Mouse (Mus musculus) embryonic facial prominence, embryonic 10.5 days (tissue): ENCODE data around the gene Hyal1. TPM values are rescaled to one million over a fixed set of nuclear protein-coding genes. Genes with fewer than 3 reads are reported as not detected.
A peak's percentile ranks its signal among the peaks of the same experiment; 100 is the strongest.
"Not testable (repeated sequence)": the region's sequence is repeated elsewhere in the genome, so short reads cannot be mapped to it uniquely, and the experiment has no call there.

Experiments
- DNase-seq: peaks from one replicate; pipeline ENCODE4 v3.0.0-alpha.2; 2017; ENCODE audit warnings: low spot score
- H3K27ac ChIP-seq: fragments of 300-500 bp; sonication (generic); replicated peaks from 2 replicates; pipeline ENCODE4 v1.5.1; 2016; ENCODE audit warnings: mild to moderate bottlenecking
- H3K27me3 ChIP-seq: fragments of 300-500 bp; sonication (generic); replicated peaks from 2 replicates; pipeline ENCODE4 v1.6.1; 2016; ENCODE audit warnings: low read depth, mild to moderate bottlenecking; ENCODE audit not compliant: poor library complexity, severe bottlenecking
- H3K36me3 ChIP-seq: fragments of 300-500 bp; sonication (generic); replicated peaks from 2 replicates; pipeline ENCODE4 v1.6.1; 2016; ENCODE audit warnings: mild to moderate bottlenecking, moderate library complexity
- H3K4me1 ChIP-seq: fragments of 300-500 bp; sonication (generic); 2 replicates; pipeline ENCODE4 v1.6.1; 2016
- H3K4me3 ChIP-seq: fragments of 300-500 bp; sonication (generic); 2 replicates; pipeline ENCODE4 v1.5.1; 2016; ENCODE audit warnings: mild to moderate bottlenecking, moderate library complexity
- H3K9me3 ChIP-seq: fragments of 300-500 bp; sonication (generic); 2 replicates; pipeline ENCODE4 v1.6.1; 2016; ENCODE audit warnings: mild to moderate bottlenecking
- WGBS: fragments of 180-500 bp; shearing (Covaris S2); methylation state at CpG from one replicate; pipeline ENCODE4 v1.1.7; 2016; 5-methylcytosine and 5-hydroxymethylcytosine counted together
- polyA plus RNA-seq: library from polyadenylated mRNA; unstranded; fragments of >200 nt; fragmentation: Nextera tagmentation; extraction: Ambion mirVana; gene quantifications from 2 replicates; pipeline ENCODE4 v1.2.1, GENCODE M21; 2016

Hyal1 gene
- polyA plus RNA-seq, 1 experiment from 2014 or later = 9.1 TPM

DNA sequence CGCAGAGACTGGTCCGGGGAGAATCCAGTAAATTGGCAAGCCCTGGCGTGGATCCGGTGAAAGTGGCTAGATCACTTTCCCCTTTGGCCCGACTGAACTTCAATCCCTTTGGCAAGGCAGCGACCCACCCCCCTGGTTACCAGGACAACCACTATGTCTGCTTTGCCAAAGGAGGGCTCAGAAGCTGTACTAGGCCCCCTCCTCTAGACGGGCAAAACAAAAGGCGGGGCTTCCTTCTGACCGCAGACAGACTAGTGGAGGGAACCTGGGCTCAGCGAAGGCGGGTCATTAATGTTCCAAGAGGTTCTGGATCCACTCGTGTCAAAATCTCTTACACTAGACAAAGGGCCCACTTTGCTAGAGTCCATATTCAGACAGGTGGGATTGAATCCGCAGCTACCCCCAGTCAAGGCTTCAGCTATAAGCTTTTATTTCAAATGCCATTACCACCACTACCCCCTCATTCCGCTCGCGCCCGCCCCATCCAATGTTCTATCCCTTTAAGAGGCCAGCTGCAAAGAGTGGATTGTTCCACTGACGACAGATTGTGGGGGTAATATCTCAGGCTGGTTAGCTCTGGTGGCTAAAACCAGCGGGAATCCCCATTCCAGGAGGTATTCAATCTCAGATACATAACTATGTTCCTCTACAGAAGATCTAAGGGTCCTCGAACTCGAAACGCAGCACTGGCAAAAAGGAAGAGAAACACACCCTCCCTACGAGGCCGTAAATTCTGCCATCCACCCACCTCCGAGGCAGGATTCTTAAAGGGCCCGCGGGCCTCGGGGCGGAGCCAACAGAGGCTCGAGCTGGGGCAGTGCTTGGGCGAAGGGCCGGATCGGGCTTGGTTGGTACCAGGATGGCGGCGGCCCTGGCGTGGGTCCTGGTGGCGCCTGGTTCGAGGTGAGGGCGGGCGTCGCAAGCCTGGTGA lies 8.1 kb upstream of the Hyal1 start:
- Histone ChIP-seq H3K27me3 (no peaks in the 10 kb centered on the region), H3K4me1 (peaks cover 74% of the 10 kb centered on the region), H3K4me3 (peak overlapping the region; percentile 79), H3K27ac (peak overlapping the region; percentile 95), H3K9me3 (no peaks in the 10 kb centered on the region), H3K36me3 (peaks cover 59% of the 10 kb centered on the region)
- under 1% methylated on average over 41 of the region's 41 CpGs for WGBS
- DNase-seq = peak; percentile 91

DNA sequence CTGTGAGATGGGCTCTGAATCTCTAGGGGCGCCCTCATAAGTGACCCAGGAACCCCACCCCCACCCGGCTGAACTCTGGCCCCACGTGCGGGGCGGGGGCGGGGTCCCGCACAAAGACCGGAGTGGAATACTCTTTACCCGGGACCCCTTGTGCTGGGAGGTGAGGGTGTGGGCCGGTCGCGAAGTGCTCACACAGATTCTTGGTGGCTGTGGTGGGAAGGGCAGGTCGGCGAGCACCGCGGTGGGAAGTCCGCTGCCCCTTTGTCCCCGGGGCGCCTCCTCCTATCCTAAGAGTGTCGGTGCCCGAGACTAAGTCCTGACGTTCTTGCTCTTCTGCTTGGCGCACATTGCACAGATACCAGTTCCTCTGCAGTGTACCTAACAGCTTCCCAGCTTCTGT lies 7.5 kb upstream of the Hyal1 start:
- Histone ChIP-seq H3K9me3 (no peaks in the 10 kb centered on the region), H3K27ac (peak overlapping the region; percentile 95), H3K4me3 (peak overlapping the region; percentile 79), H3K36me3 (peaks cover 65% of the 10 kb centered on the region), H3K4me1 (peaks cover 67% of the 10 kb centered on the region), H3K27me3 (no peaks in the 10 kb centered on the region)
- no peak for DNase-seq
- WGBS = 0% methylated on average over 23 of the region's 23 CpGs

DNA sequence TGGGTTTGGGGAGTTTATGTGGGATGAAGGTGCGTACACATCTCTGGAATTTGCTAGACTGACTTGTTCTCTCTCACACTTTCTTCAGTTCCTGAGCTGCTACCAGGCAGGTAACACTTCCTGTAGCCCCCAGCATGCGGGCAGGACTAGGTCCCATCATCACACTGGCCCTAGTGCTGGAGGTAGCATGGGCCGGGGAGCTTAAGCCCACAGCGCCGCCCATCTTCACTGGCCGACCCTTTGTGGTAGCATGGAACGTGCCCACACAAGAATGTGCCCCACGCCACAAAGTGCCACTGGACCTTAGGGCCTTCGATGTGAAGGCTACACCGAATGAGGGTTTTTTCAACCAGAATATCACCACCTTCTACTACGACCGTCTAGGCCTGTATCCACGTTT lies 6.7 kb upstream of the Hyal1 start:
- peaks cover 65% of the 10 kb centered on the region for H3K36me3 ChIP-seq
- H3K27ac ChIP-seq = peak overlapping the region; percentile 95
- peak overlapping the region; percentile 79 for H3K4me3 ChIP-seq
- H3K4me1 ChIP-seq = peaks cover 60% of the 10 kb centered on the region
- peak; percentile 30 for DNase-seq
- 66% methylated on average over 13 of the region's 13 CpGs for WGBS
- H3K27me3 ChIP-seq = no peaks in the 10 kb centered on the region
- no peaks in the 10 kb centered on the region for H3K9me3 ChIP-seq

GRCm38 (mm10) chr9:107570845-107571244 lies 5.9 kb upstream of the Hyal1 start:
- peaks cover 58% of the 10 kb centered on the region for H3K4me1 ChIP-seq
- no peaks in the 10 kb centered on the region for H3K9me3 ChIP-seq
- 94% methylated on average over 21 of the region's 21 CpGs for WGBS
- peaks cover 62% of the 10 kb centered on the region for H3K36me3 ChIP-seq
- no peak for DNase-seq
- peak overlapping the region; percentile 95; the same call in 1 of the 2 replicates for H3K27ac ChIP-seq
- peak overlapping the region; percentile 79 for H3K4me3 ChIP-seq
- H3K27me3 ChIP-seq = no peaks in the 10 kb centered on the region

- H3K36me3 ChIP-seq = peaks cover 54% of the 10 kb centered on the region
- H3K4me1 ChIP-seq = peaks cover 58% of the 10 kb centered on the region
- peak overlapping the region; percentile 79 for H3K4me3 ChIP-seq
- no peak for DNase-seq
- no peaks in the 10 kb centered on the region for H3K9me3 ChIP-seq
- no peaks in the 10 kb centered on the region for H3K27me3 ChIP-seq
- 93% methylated on average over 22 of the region's 22 CpGs for WGBS
- no peak overlapping the region for H3K27ac ChIP-seq
These were observed 5.0 kb upstream of the Hyal1 start for GRCm38 (mm10) chr9:107571534-107572326.

- peaks cover 58% of the 10 kb centered on the region for H3K4me1 ChIP-seq
- H3K4me3 ChIP-seq = peak overlapping the region; percentile 79; the same call in 1 of the 2 replicates
- WGBS = 92% methylated on average over 2 of the region's 2 CpGs
- DNase-seq = no peak
- H3K36me3 ChIP-seq = peaks cover 54% of the 10 kb centered on the region
- no peak overlapping the region for H3K27ac ChIP-seq
- no peaks in the 10 kb centered on the region for H3K27me3 ChIP-seq
- no peaks in the 10 kb centered on the region for H3K9me3 ChIP-seq
These were observed 4.4 kb upstream of the Hyal1 start for GRCm38 (mm10) chr9:107572327-107572662.

- not testable (repeated sequence) for H3K27ac ChIP-seq, H3K9me3 ChIP-seq, H3K4me3 ChIP-seq, DNase-seq, H3K27me3 ChIP-seq
- Histone ChIP-seq H3K4me1 (peaks cover 61% of the 10 kb centered on the region), H3K36me3 (peaks cover 54% of the 10 kb centered on the region)
- WGBS = 81% methylated on average over 6 of the region's 6 CpGs
These were observed 3.0 kb upstream of the Hyal1 start for GRCm38 (mm10) chr9:107573774-107574173.

GRCm38 (mm10) chr9:107575579-107576356 lies 959 bp upstream of the Hyal1 start:
- DNase-seq = peak; percentile 58
- H3K27ac ChIP-seq = peak overlapping the region; percentile 86
- H3K36me3 ChIP-seq = peaks cover 50% of the 10 kb centered on the region
- peak overlapping the region; percentile 59 for H3K4me3 ChIP-seq
- 79% methylated on average over 14 of the region's 14 CpGs for WGBS
- H3K4me1 ChIP-seq = peaks cover 70% of the 10 kb centered on the region
- no peaks in the 10 kb centered on the region for H3K9me3 ChIP-seq
- no peaks in the 10 kb centered on the region for H3K27me3 ChIP-seq

- no peaks in the 10 kb centered on the region for H3K27me3 ChIP-seq
- no peak overlapping the region for H3K27ac ChIP-seq
- 95% methylated on average over 10 of the region's 10 CpGs for WGBS
These were observed 1.1 kb downstream of the Hyal1 start for GRCm38 (mm10) chr9:107577871-107578270.

DNA sequence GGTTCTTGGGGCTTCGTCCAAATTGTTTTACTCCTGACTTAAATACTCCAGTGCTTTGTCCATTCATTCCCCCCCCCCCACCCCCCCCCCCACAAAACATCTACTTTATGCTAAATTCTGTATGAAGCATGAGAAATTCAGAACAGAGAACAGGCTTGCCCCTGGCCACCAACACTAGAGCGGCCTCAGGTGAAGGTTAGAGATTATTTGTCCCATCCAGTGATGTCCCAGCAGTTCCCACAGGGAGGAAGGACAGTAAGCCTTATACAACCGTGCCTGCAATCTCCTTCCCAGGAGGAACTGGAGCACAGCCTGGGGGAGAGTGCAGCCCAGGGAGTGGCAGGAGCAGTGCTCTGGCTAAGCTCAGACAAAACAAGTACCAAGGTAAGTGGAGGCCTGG lies 1.9 kb downstream of the Hyal1 start, which contains the start of gene Naa80:
Gene Naa80 (plus strand): TSS at position 301 of the 400 bp plus-strand sequence.
- DNase-seq = no peak
- peaks cover 35% of the 10 kb centered on the region for H3K36me3 ChIP-seq
- H3K4me1 ChIP-seq = peaks cover 75% of the 10 kb centered on the region
- H3K27me3 ChIP-seq = no peaks in the 10 kb centered on the region
- H3K27ac ChIP-seq = peak within 1 kb of the TSS; percentile 93; the same call in 1 of the 2 replicates
- WGBS = 75% methylated on average over 3 of the region's 3 CpGs
- H3K9me3 ChIP-seq = no peaks in the 10 kb centered on the region
- peak within 1 kb of the TSS; percentile 77 for H3K4me3 ChIP-seq

More at GRCm38 (mm10) chr9:107577871-107578270, 1.1 kb downstream of the Hyal1 start:
- Histone ChIP-seq H3K36me3 (peaks cover 35% of the 10 kb centered on the region), H3K4me3 (peak overlapping the region; percentile 59), H3K9me3 (no peaks in the 10 kb centered on the region), H3K4me1 (peaks cover 75% of the 10 kb centered on the region)
- no peak for DNase-seq

DNA sequence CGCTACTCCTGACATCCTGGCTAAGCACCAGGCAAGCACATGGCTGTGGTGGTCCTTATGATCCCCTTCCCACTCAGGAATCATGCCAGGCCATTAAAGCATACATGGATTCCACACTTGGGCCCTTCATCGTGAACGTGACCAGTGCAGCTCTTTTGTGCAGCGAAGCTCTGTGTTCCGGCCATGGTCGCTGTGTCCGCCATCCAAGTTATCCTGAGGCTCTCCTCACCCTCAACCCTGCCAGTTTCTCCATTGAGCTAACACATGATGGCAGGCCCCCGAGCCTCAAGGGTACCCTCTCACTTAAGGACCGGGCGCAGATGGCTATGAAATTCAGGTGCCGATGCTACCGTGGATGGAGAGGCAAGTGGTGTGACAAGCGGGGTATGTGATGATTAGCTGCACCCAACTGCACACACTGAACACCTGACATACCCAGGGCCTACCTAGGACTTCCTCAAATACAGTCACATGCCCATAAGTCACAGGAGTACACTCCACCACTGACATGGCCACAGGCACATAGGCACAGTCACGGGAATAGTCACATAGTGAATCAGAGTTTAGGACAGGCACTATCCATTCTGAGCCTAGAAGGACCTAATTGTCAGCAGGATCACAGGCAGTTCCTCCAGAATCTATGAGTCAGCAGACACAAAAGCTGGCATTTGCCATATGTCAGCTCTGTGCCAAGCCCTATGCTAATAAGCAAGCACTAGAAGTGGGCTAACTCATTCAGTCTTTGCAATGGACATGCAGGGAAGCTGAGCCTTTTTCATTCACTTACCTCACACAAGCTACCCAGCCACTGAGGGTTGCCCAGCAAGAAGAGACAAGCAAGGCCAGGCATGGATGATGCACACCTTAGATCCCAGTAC lies 2.5 kb downstream of the Hyal1 start:
- Histone ChIP-seq H3K9me3 (no peaks in the 10 kb centered on the region), H3K27me3 (no peaks in the 10 kb centered on the region), H3K27ac (peak overlapping the region; percentile 93; the same call in 1 of the 2 replicates), H3K4me3 (peak overlapping the region; percentile 77; the same call in 1 of the 2 replicates), H3K4me1 (peaks cover 75% of the 10 kb centered on the region), H3K36me3 (peaks cover 34% of the 10 kb centered on the region)
- no peak for DNase-seq
- 92% methylated on average over 14 of the region's 14 CpGs for WGBS
